Mouse (Mus musculus) forebrain, embryonic 11.5 days (tissue): ENCODE data around the gene Enox1. TPM values are rescaled to one million over a fixed set of nuclear protein-coding genes. Genes with fewer than 3 reads are reported as not detected.
"Not testable (repeated sequence)": the region's sequence is repeated elsewhere in the genome, so short reads cannot be mapped to it uniquely, and the experiment has no call there.

Experiments used
- ATAC-seq: fragments of 200-750 bp; cut with Nextera tagmentation; replicated peaks from 2 replicates; pipeline ENCODE4 v1.8.0; 2017; ENCODE audit warnings: moderate TSS enrichment; ENCODE audit not compliant: low FRiP score
- DNase-seq: peaks from one replicate; pipeline ENCODE4 v3.0.0-alpha.2; 2017; ENCODE audit warnings: low spot score
- H3K27ac ChIP-seq: fragments of 300-500 bp; sonication (generic); 2 replicates; pipeline ENCODE4 v1.5.1; 2014; ENCODE audit warnings: low read depth, low read length
- H3K27me3 ChIP-seq: fragments of 300-500 bp; sonication (generic); 2 replicates; pipeline ENCODE4 v1.6.1; 2014; ENCODE audit warnings: mild to moderate bottlenecking, low read length, mixed read lengths; ENCODE audit not compliant: control insufficient read depth, insufficient read depth
- H3K36me3 ChIP-seq: fragments of 300-500 bp; sonication (generic); 2 replicates; pipeline ENCODE4 v1.6.1; 2014; ENCODE audit warnings: mild to moderate bottlenecking, low read length, moderate library complexity, mixed read lengths; ENCODE audit not compliant: control insufficient read depth, insufficient read depth
- H3K4me1 ChIP-seq: fragments of 300-500 bp; sonication (generic); replicated peaks from 2 replicates; pipeline ENCODE4 v1.6.1; 2014; ENCODE audit warnings: low read length, mixed read lengths; ENCODE audit not compliant: control insufficient read depth, insufficient read depth
- H3K4me2 ChIP-seq: fragments of 300-500 bp; sonication (generic); 2 replicates; pipeline ENCODE4 v1.6.1; 2014; ENCODE audit warnings: low read depth, mild to moderate bottlenecking, low read length, moderate library complexity, mixed read lengths; ENCODE audit not compliant: severe bottlenecking
- H3K4me3 ChIP-seq: fragments of 300-500 bp; sonication (generic); 2 replicates; pipeline ENCODE4 v1.5.1; 2014; ENCODE audit warnings: low read depth, low read length
- H3K9ac ChIP-seq: fragments of 300-500 bp; sonication (generic); 2 replicates; pipeline ENCODE4 v1.6.1; 2014; ENCODE audit warnings: low read length
- H3K9me3 ChIP-seq: fragments of 300-500 bp; sonication (generic); 2 replicates; pipeline ENCODE4 v1.6.1; 2016; ENCODE audit warnings: low read length, mixed read lengths; ENCODE audit not compliant: control insufficient read depth
- WGBS: fragments of 180-500 bp; shearing (Covaris S2); extraction: QIAGEN DNeasy Blood & Tissue Kit; methylation state at CpG from one replicate; pipeline ENCODE4 v1.1.7; 2014; 5-methylcytosine and 5-hydroxymethylcytosine counted together
- polyA plus RNA-seq: library from polyadenylated mRNA; unstranded; fragments of >200 nt; fragmentation: Nextera tagmentation; extraction: Ambion mirVana; gene quantifications from 2 replicates; pipeline ENCODE4 v1.2.1, GENCODE M21; 2014

Enox1 gene
- polyA plus RNA-seq, result 22.6 and 23.4 TPM in 2 replicates

- Histone ChIP-seq H3K4me1 (0 out of 2 replicates have a peak, but pooled peaks cover 1% of the 10 kb centered on the region), H3K27me3 (no peaks in the 10 kb centered on the region), H3K4me2 (peak within 1 kb of the TSS; percentile 97), H3K9me3 (no peaks in the 10 kb centered on the region), H3K9ac (peak within 1 kb of the TSS; percentile 84), H3K36me3 (no peaks in the 10 kb centered on the region), H3K4me3 (peak within 1 kb of the TSS; percentile 85), H3K27ac (peak within 1 kb of the TSS; percentile 71)
- under 1% methylated on average over 72 of the region's 73 CpGs for WGBS
- ATAC-seq (peak; percentile 82), DNase-seq (peak; percentile 95)
Observed at GRCm38 (mm10) chr14:77156222-77156910, at the start of gene Enox1. Gene Enox1, plus strand, starts transcription at chr14:77156763.

GRCm38 (mm10) chr14:77110622-77111021 is 45.9 kb upstream of the Enox1 start:
- not testable (repeated sequence) for DNase-seq, H3K9me3 ChIP-seq, H3K27ac ChIP-seq, H3K4me1 ChIP-seq, H3K4me3 ChIP-seq, ATAC-seq, H3K9ac ChIP-seq, H3K36me3 ChIP-seq, H3K4me2 ChIP-seq, H3K27me3 ChIP-seq
- WGBS, result 87% methylated on average over 5 of the region's 5 CpGs

GRCm38 (mm10) chr14:77130612-77131011 is 26.0 kb upstream of the Enox1 start:
- Histone ChIP-seq H3K9ac (no peak overlapping the region), H3K4me3 (no peak overlapping the region)

GRCm38 (mm10) chr14:77136936-77137335 is 19.6 kb upstream of the Enox1 start:
- Histone ChIP-seq H3K4me2 (no peak overlapping the region), H3K4me1 (no peaks in the 10 kb centered on the region), H3K9me3 (no peaks in the 10 kb centered on the region), H3K27me3 (no peaks in the 10 kb centered on the region), H3K9ac (no peak overlapping the region), H3K4me3 (no peak overlapping the region), H3K27ac (no peak overlapping the region), H3K36me3 (no peaks in the 10 kb centered on the region)
- WGBS, result 49% methylated on average over 6 of the region's 6 CpGs
- ATAC-seq, result no peak
- no peak for DNase-seq

More at GRCm38 (mm10) chr14:77130612-77131011, 26.0 kb upstream of the Enox1 start:
- Histone ChIP-seq H3K27me3 (no peaks in the 10 kb centered on the region), H3K36me3 (no peaks in the 10 kb centered on the region), H3K4me1 (no peaks in the 10 kb centered on the region), H3K27ac (no peak overlapping the region), H3K9me3 (no peaks in the 10 kb centered on the region), H3K4me2 (no peak overlapping the region)
- DNase-seq (no peak), ATAC-seq (no peak)
- 93% methylated on average over 5 of the region's 5 CpGs for WGBS

- H3K27me3 ChIP-seq, result no peaks in the 10 kb centered on the region
- 33% methylated on average over 17 of the region's 17 CpGs for WGBS
- H3K9me3 ChIP-seq, result no peaks in the 10 kb centered on the region
- no peaks in the 10 kb centered on the region for H3K4me1 ChIP-seq
- ATAC-seq (peak; percentile 79), DNase-seq (peak; percentile 87)
- H3K4me2 ChIP-seq, result no peak overlapping the region
- no peaks in the 10 kb centered on the region for H3K36me3 ChIP-seq
- H3K9ac ChIP-seq, result no peak overlapping the region
- H3K27ac ChIP-seq, result no peak overlapping the region
- H3K4me3 ChIP-seq, result no peak overlapping the region
Observed at GRCm38 (mm10) chr14:77141324-77142282, 15.0 kb upstream of the Enox1 start.

- H3K9me3 ChIP-seq, result no peaks in the 10 kb centered on the region
- H3K27me3 ChIP-seq, result no peaks in the 10 kb centered on the region
- no peak overlapping the region for H3K27ac ChIP-seq
- no peak overlapping the region for H3K9ac ChIP-seq
- WGBS, result 91% methylated on average over 4 of the region's 4 CpGs
- H3K4me2 ChIP-seq, result no peak overlapping the region
- ATAC-seq (no peak), DNase-seq (no peak)
- H3K4me1 ChIP-seq, result no peaks in the 10 kb centered on the region
- H3K4me3 ChIP-seq, result no peak overlapping the region
- H3K36me3 ChIP-seq, result no peaks in the 10 kb centered on the region
Observed at GRCm38 (mm10) chr14:77145103-77145502, 11.5 kb upstream of the Enox1 start.

GRCm38 (mm10) chr14:77147635-77148034 is 8.9 kb upstream of the Enox1 start:
- Histone ChIP-seq H3K4me2 (no peak overlapping the region), H3K27me3 (no peaks in the 10 kb centered on the region), H3K4me1 (no peaks in the 10 kb centered on the region), H3K9ac (no peak overlapping the region), H3K4me3 (no peak overlapping the region), H3K9me3 (no peaks in the 10 kb centered on the region), H3K36me3 (no peaks in the 10 kb centered on the region), H3K27ac (no peak overlapping the region)
- DNase-seq (no peak), ATAC-seq (no peak)
- WGBS, result 94% methylated on average over 1 of the region's 1 CpGs

GRCm38 (mm10) chr14:77150556-77150955 is 6.0 kb upstream of the Enox1 start:
- 77% methylated on average over 6 of the region's 6 CpGs for WGBS

More at GRCm38 (mm10) chr14:77150556-77150955, 6.0 kb upstream of the Enox1 start:
- H3K9me3 ChIP-seq, result no peaks in the 10 kb centered on the region
- no peaks in the 10 kb centered on the region for H3K36me3 ChIP-seq
- H3K4me1 ChIP-seq, result no peaks in the 10 kb centered on the region
- H3K4me3 ChIP-seq, result no peak overlapping the region
- no peak for ATAC-seq
- H3K27ac ChIP-seq, result no peak overlapping the region
- H3K27me3 ChIP-seq, result no peaks in the 10 kb centered on the region
- H3K4me2 ChIP-seq, result no peak overlapping the region
- no peak for DNase-seq
- H3K9ac ChIP-seq, result no peak overlapping the region
